Mouse (Mus musculus) heart, adult 2 months (tissue): ENCODE measurements around the gene Dlgap3.

Source experiments
- CTCF ChIP-seq: fragments of 200-600 bp; IDR thresholded peaks from 2 replicates; pipeline ENCODE4 v1.8.1; 2022; ENCODE audit warnings: antibody characterized with exemption, mild to moderate bottlenecking, moderate library complexity
- POLR2A ChIP-seq: fragments of 200-500 bp; IDR thresholded peaks from 2 replicates; pipeline ENCODE4 v1.6.1; 2011; ENCODE audit warnings: mild to moderate bottlenecking, low read depth, low read length, control low read depth; ENCODE audit not compliant: insufficient read depth

DNA sequence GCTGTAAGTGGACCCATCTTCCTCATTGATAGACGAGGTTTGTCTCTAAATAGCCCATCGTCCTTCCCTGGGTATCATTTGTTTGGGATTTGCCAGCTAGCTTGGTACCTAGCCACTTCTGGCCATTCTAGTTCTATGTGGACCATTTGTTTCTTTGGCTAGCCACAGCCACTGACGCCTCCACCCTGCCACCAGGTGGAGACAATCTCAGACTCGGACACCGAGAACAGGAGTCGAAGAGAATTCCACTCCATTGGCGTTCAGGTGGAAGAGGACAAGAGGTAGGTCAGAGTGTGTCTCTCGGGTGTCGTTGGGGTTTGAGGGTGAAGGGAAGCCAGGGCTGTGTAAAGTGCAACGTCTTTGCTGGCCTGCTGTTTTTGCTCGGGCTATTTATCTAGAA lies 46.1 kb downstream of the Dlgap3 start:
- TF ChIP-seq POLR2A (no peak), CTCF (peak; percentile 44)
